Mouse (Mus musculus) heart, postnatal 36 days (tissue): ENCODE measurements at regions not wholly inside any gene's neighbourhood (a gene's known extent, or its start where the extent isn't known, plus 50 kb on each side); places are given as distances from the start of the nearest gene placed in this dataset.

ENCODE experiments used
- DNase-seq, 2 experiments: peaks; one replicate each; pipeline ENCODE4 v3.0.0; 2021 to 2022
- intact Hi-C: fragments of 180-260 bp; cut with DNase I; formaldehyde crosslinking; loops from one replicate; pipeline ENCODE4 v1.15.1; 2025

- intact Hi-C loops, result no loop called here
- no peak for DNase-seq
Observed at GRCm38 (mm10) chr1:182071922-182072321, 52.1 kb upstream of the Enah start.

DNA sequence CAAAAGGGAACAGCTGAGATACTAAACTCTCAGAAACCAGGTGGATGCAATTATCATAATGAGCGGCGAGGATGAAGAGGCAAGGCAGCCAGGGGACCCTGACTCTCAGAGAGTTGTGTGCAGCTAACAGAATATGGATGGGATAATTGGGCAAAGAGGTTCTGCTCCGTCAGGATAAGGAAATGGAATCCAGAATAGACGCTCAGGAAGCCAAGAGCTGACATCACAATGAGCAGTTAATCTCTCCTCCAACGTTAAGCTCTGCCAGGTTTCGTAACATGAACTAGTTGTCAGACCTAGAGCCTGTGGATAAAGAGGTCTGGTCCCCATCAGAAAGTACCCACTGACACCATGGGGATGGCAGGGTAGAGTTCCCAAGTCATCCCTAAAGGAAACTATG lies 51.4 kb upstream of the Srp9 start:
- intact Hi-C loops, result no loop called here
- DNase-seq, result no peak

DNA sequence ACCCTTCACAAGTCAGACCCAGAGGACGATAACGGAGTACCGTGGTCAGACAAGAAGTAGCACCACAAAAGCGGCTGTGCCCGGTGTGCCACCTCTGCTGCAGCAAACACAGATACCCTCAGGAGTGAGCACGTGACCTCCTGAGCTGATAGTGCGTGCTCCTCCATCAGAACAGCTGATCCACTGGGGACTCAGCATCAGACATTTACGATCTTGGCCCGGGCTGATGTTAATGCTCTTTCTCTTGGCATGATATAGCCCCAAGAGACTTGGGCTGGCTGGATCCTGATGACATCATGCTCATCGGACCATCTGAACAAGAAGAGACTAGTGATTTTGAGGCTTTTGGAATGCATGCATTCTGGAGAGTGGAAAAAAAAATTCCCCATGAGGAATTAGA lies 50.3 kb upstream of the Srp9 start:
- intact Hi-C loops, result no loop called here
- peak in 1 of 2 experiments; percentile 31 for DNase-seq
